Mouse (Mus musculus) 416B (cell line): ENCODE measurements around the gene As3mt.

Experiments used
- DNase-seq: peaks from one replicate; pipeline ENCODE4 v3.0.0; 2011; ENCODE audit warnings: low read depth

The As3mt gene

GRCm38 (mm10) chr19:46784502-46784901, 77.2 kb downstream of the As3mt start:
- no peak for DNase-seq

GRCm38 (mm10) chr19:46785633-46786032, 78.4 kb downstream of the As3mt start:
- no peak for DNase-seq

- DNase-seq, result no peak
Observed at GRCm38 (mm10) chr19:46789782-46790181, 82.5 kb downstream of the As3mt start.
